Mouse (Mus musculus): ENCODE measurements around the gene Cdkn1b. TPM values are rescaled to one million over a fixed set of nuclear protein-coding genes. Genes with fewer than 3 reads are reported as not detected.

Gene Cdkn1b
- polyA plus RNA-seq, 1 experiment from 2014 or later, result 12.0 TPM

- Histone ChIP-seq H3K4me3 (ENCODE audit: low read depth, low read length) (no peak overlapping the region), H3K9me3 (ENCODE audit: low read depth, low read length) (no peaks in the 10 kb centered on the region), H3K4me2 (no peak overlapping the region), H3K4me1 (ENCODE audit: insufficient read depth) (no peaks in the 10 kb centered on the region), H3K27me3 (ENCODE audit: insufficient read depth, low read length) (no peaks in the 10 kb centered on the region), H3K36me3 (ENCODE audit: insufficient read depth) (0 out of 2 replicates have a peak, but pooled peaks cover 4% of the 10 kb centered on the region), H3K27ac (ENCODE audit: low read depth) (no peak overlapping the region), H3K9ac (no peak overlapping the region)
- 77% methylated on average over 5 of the region's 5 CpGs for WGBS
- no peak for TF ChIP-seq CTCF (IDR thresholded peaks at IDR 0.05; ENCODE audit: low read depth)
- ATAC-seq (ENCODE audit: insufficient read depth) (no peak), DNase-seq (no peak)
Observed at GRCm38 (mm10) chr6:134879556-134879955, 40.6 kb upstream of the Cdkn1b start.

GRCm38 (mm10) chr6:134880046-134880445, 40.2 kb upstream of the Cdkn1b start:
- Histone ChIP-seq H3K4me2 (no peak overlapping the region), H3K9ac (no peak overlapping the region), H3K27me3 (ENCODE audit: insufficient read depth, low read length) (no peaks in the 10 kb centered on the region), H3K4me3 (ENCODE audit: low read depth, low read length) (no peak overlapping the region), H3K4me1 (ENCODE audit: insufficient read depth) (no peaks in the 10 kb centered on the region), H3K27ac (ENCODE audit: low read depth) (no peak overlapping the region), H3K9me3 (ENCODE audit: low read depth, low read length) (no peaks in the 10 kb centered on the region), H3K36me3 (ENCODE audit: insufficient read depth) (0 out of 2 replicates have a peak, but pooled peaks cover 4% of the 10 kb centered on the region)
- peak; percentile 40 for DNase-seq
- ATAC-seq (ENCODE audit: insufficient read depth), result no peak
- 61% methylated on average over 2 of the region's 2 CpGs for WGBS
- no peak for TF ChIP-seq CTCF (IDR thresholded peaks at IDR 0.05; ENCODE audit: low read depth)

- H3K36me3 ChIP-seq (ENCODE audit: insufficient read depth), result no peaks in the 10 kb centered on the region
- no peak overlapping the region for H3K4me2 ChIP-seq
- no peaks in the 10 kb centered on the region for H3K27me3 ChIP-seq (ENCODE audit: insufficient read depth, low read length)
- H3K4me1 ChIP-seq (ENCODE audit: insufficient read depth), result no peaks in the 10 kb centered on the region
- no peak for TF ChIP-seq CTCF (IDR thresholded peaks at IDR 0.05; ENCODE audit: low read depth)
- H3K9me3 ChIP-seq (ENCODE audit: low read depth, low read length), result no peaks in the 10 kb centered on the region
- no peak overlapping the region for H3K4me3 ChIP-seq (ENCODE audit: low read depth, low read length)
- DNase-seq (no peak), ATAC-seq (ENCODE audit: insufficient read depth) (no peak)
- no peak overlapping the region for H3K27ac ChIP-seq (ENCODE audit: low read depth)
- 77% methylated on average over 4 of the region's 4 CpGs for WGBS
- no peak overlapping the region for H3K9ac ChIP-seq
Observed at GRCm38 (mm10) chr6:134883661-134884060, 36.5 kb upstream of the Cdkn1b start.

DNA sequence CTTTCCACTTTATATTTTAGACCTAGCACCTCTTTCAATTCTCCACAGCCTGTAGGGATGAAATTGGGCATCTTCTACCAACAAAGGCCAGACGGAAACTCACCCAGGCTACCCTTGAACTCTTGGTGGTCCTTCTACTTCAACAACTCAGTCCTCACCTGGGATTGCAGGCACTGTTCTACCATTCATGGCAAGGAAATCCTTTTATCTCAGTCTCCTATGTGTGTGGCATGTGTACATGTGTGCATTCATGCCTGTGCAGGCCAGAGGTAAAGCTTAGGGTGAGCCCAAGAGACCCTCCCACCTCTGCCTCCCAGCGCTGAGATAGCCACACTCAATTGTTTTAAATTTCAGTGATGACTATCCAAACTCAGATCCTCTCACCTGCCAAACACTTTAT, 34.7 kb upstream of the Cdkn1b start:
- H3K9ac ChIP-seq, result no peak overlapping the region
- H3K27ac ChIP-seq (ENCODE audit: low read depth), result no peak overlapping the region
- H3K4me3 ChIP-seq (ENCODE audit: low read depth, low read length), result no peak overlapping the region
- no peak for TF ChIP-seq CTCF (IDR thresholded peaks at IDR 0.05; ENCODE audit: low read depth)
- WGBS, result 95% methylated on average over 2 of the region's 2 CpGs
- H3K27me3 ChIP-seq (ENCODE audit: insufficient read depth, low read length), result no peaks in the 10 kb centered on the region
- DNase-seq (no peak), ATAC-seq (ENCODE audit: insufficient read depth) (no peak)
- no peaks in the 10 kb centered on the region for H3K36me3 ChIP-seq (ENCODE audit: insufficient read depth)
- H3K9me3 ChIP-seq (ENCODE audit: low read depth, low read length), result no peaks in the 10 kb centered on the region
- H3K4me1 ChIP-seq (ENCODE audit: insufficient read depth), result no peaks in the 10 kb centered on the region
- no peak overlapping the region for H3K4me2 ChIP-seq

DNA sequence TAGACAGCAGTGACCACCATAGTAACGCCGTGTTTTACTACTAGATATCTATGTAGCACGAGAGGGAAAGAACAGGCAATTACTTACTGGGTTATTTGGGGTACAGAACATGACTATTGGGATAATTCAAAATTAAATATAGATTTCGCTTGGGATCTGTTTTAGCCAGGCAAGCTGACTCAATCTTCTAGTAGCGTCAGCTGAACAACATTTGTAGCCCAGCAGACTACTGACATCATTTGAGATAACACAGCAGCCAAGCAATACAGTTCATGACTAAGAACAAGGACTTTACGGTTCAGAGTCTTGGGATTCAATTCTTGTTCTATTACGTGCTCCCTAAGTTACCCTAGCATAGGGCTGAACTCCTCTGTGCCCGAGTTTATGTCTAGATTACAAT, 33.7 kb upstream of the Cdkn1b start:
- no peaks in the 10 kb centered on the region for H3K36me3 ChIP-seq (ENCODE audit: insufficient read depth)
- no peaks in the 10 kb centered on the region for H3K9me3 ChIP-seq (ENCODE audit: low read depth, low read length)
- H3K27me3 ChIP-seq (ENCODE audit: insufficient read depth, low read length), result no peaks in the 10 kb centered on the region
- 82% methylated on average over 8 of the region's 8 CpGs for WGBS
- TF ChIP-seq CTCF (IDR thresholded peaks at IDR 0.05; ENCODE audit: low read depth), result no peak
- H3K9ac ChIP-seq, result no peak overlapping the region
- no peak overlapping the region for H3K4me2 ChIP-seq
- no peak overlapping the region for H3K27ac ChIP-seq (ENCODE audit: low read depth)
- DNase-seq (no peak), ATAC-seq (ENCODE audit: insufficient read depth) (no peak)
- no peaks in the 10 kb centered on the region for H3K4me1 ChIP-seq (ENCODE audit: insufficient read depth)
- H3K4me3 ChIP-seq (ENCODE audit: low read depth, low read length), result no peak overlapping the region

GRCm38 (mm10) chr6:134887008-134887407, 33.2 kb upstream of the Cdkn1b start:
- Histone ChIP-seq H3K9ac (no peak overlapping the region), H3K4me2 (0 out of 2 replicates have a peak overlapping the region, but pooled peaks have one; percentile 7), H3K27me3 (ENCODE audit: insufficient read depth, low read length) (no peaks in the 10 kb centered on the region), H3K4me3 (ENCODE audit: low read depth, low read length) (no peak overlapping the region), H3K9me3 (ENCODE audit: low read depth, low read length) (no peaks in the 10 kb centered on the region), H3K36me3 (ENCODE audit: insufficient read depth) (no peaks in the 10 kb centered on the region), H3K4me1 (ENCODE audit: insufficient read depth) (no peaks in the 10 kb centered on the region), H3K27ac (ENCODE audit: low read depth) (no peak overlapping the region)
- no peak for ATAC-seq (ENCODE audit: insufficient read depth)
- 45% methylated on average over 5 of the region's 5 CpGs for WGBS
- no peak for TF ChIP-seq CTCF (IDR thresholded peaks at IDR 0.05; ENCODE audit: low read depth)
- no peak for DNase-seq

GRCm38 (mm10) chr6:134887711-134888449, 32.3 kb upstream of the Cdkn1b start:
- no peak overlapping the region for H3K9ac ChIP-seq
- no peak for TF ChIP-seq CTCF (IDR thresholded peaks at IDR 0.05; ENCODE audit: low read depth)
- no peaks in the 10 kb centered on the region for H3K9me3 ChIP-seq (ENCODE audit: low read depth, low read length)
- WGBS, result 2% methylated on average over 10 of the region's 10 CpGs
- ATAC-seq (ENCODE audit: insufficient read depth) (peak; percentile 61), DNase-seq (peak; percentile 73)
- H3K36me3 ChIP-seq (ENCODE audit: insufficient read depth), result no peaks in the 10 kb centered on the region
- no peaks in the 10 kb centered on the region for H3K4me1 ChIP-seq (ENCODE audit: insufficient read depth)
- peak overlapping the region; percentile 40 for H3K4me2 ChIP-seq
- no peak overlapping the region for H3K27ac ChIP-seq (ENCODE audit: low read depth)
- H3K27me3 ChIP-seq (ENCODE audit: insufficient read depth, low read length), result no peaks in the 10 kb centered on the region
- peak overlapping the region; percentile 6; the same call in 1 of the 2 replicates for H3K4me3 ChIP-seq (ENCODE audit: low read depth, low read length)
